Mouse (Mus musculus) common myeloid progenitor, adult 5-6 weeks (primary cell): ENCODE measurements around the gene Olfr382. TPM values are rescaled to one million over a fixed set of nuclear protein-coding genes. Genes with fewer than 3 reads are reported as not detected.
"Not testable (repeated sequence)": the region's sequence is repeated elsewhere in the genome, so short reads cannot be mapped to it uniquely, and the experiment has no call there.

Source experiments
- ATAC-seq: replicated peaks from 2 replicates; pipeline ENCODE4 v1.8.0; 2016; ENCODE audit warnings: low read depth, mild to moderate bottlenecking, moderate TSS enrichment, inconsistent platforms; ENCODE audit not compliant: poor library complexity, severe bottlenecking
- total RNA-seq: library from RNA; stranded (forward); fragments of 200-1000, 187-1606 nt; gene quantifications from 2 replicates; pipeline ENCODE4 v1.2.3, GENCODE M21; 2017

Olfr382 gene
- total RNA-seq, result not detected in 2 replicates

- no peak for ATAC-seq
Measured at GRCm38 (mm10) chr11:73517097-73517496, at the start of gene Olfr382. Gene Olfr382 (minus strand): TSS chr11:73517197.

GRCm38 (mm10) chr11:73528971-73529370, 12.0 kb upstream of the Olfr382 start:
- not testable (repeated sequence) for ATAC-seq

GRCm38 (mm10) chr11:73491503-73491902, 25.5 kb downstream of the Olfr382 start, which contains the start of gene Olfr381:
Gene Olfr381 (minus strand): TSS chr11:73491603.
- no peak for ATAC-seq

Other genes starting within 250 kb of the Olfr382 start
- not detected in 2 replicates for gene Trpv3, start 249.8 kb downstream of the Olfr382 start, total RNA-seq
- 3.8 and 7.4 TPM in 2 replicates for gene Aspa, start 187.6 kb downstream of the Olfr382 start, total RNA-seq
- not detected in 2 replicates for gene Gm49340, start 187.5 kb downstream of the Olfr382 start, total RNA-seq
- gene Spata22, start 187.5 kb downstream of the Olfr382 start, total RNA-seq, result not detected in 2 replicates
- gene Olfr20, start 166.4 kb downstream of the Olfr382 start, total RNA-seq, result not detected in 2 replicates
- not detected in 2 replicates for gene Olfr376, start 146.0 kb downstream of the Olfr382 start, total RNA-seq
- gene Olfr1, start 117.6 kb downstream of the Olfr382 start, total RNA-seq, result not detected in 2 replicates
- not detected in 2 replicates for gene Olfr378, start 88.7 kb downstream of the Olfr382 start, total RNA-seq
- not detected in 2 replicates for gene Olfr380, start 59.7 kb downstream of the Olfr382 start, total RNA-seq
- not detected in 2 replicates for gene Olfr381, start 25.6 kb downstream of the Olfr382 start, total RNA-seq
- gene Olfr385, start 75.8 kb upstream of the Olfr382 start, total RNA-seq, result not detected in 2 replicates
- not detected in 2 replicates for gene Olfr384, start 81.4 kb upstream of the Olfr382 start, total RNA-seq
- gene Zfp735, start 171.6 kb upstream of the Olfr382 start, total RNA-seq, result not detected in 2 replicates